Mouse (Mus musculus): Measurements from ENCODE around the gene 1520401A03Rik. TPM values are rescaled to one million over a fixed set of nuclear protein-coding genes. Genes with fewer than 3 reads are reported as not detected.
A peak's percentile ranks its signal among the peaks of the same experiment; 100 is the strongest.

Gene 1520401A03Rik
- polyA plus RNA-seq, 1 experiment from 2014 or later, result 1.0 TPM

GRCm38 (mm10) chr17:23675564-23676281 is 46.9 kb downstream of the 1520401A03Rik start:
- no peak for ATAC-seq (ENCODE audit: insufficient number of reproducible peaks, insufficient read depth, low FRiP score, low TSS enrichment)
- Histone ChIP-seq H3K4me3 (peak overlapping the region; percentile 49), H3K27me3 (peaks cover 49% of the 10 kb centered on the region), H3K4me2 (replicated peaks) (peak overlapping the region; percentile 98), H3K9me3 (no peaks in the 10 kb centered on the region), H3K36me3 (0 out of 2 replicates have a peak, but pooled peaks cover under 1% of the 10 kb centered on the region), H3K27ac (no peak overlapping the region), H3K4me1 (peaks cover 33% of the 10 kb centered on the region), H3K9ac (peak overlapping the region; percentile 38; the same call in 1 of the 2 replicates)
- WGBS, result 11% methylated on average over 15 of the region's 15 CpGs

DNA sequence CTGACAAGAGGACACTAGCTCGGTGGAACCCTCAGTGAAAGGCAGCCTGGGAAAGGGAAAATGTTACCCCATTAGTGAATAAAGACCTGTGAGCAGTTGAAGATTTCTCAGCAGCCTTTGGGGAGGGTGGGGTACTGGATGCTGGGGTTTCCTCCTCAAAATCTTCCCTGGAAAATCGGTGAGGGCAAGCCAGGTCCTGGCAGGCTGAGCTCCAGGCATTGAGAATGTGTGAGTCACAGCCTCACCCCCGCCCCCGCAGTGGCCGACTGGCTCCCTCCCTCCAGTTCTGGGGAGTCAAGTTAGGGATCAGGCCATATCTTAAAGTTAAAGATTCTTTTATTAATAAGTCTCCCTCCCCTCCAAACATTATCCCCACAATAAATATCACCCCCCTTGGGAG is 47.5 kb downstream of the 1520401A03Rik start:
- peaks cover 6% of the 10 kb centered on the region; the same call in 1 of the 2 replicates for H3K36me3 ChIP-seq
- no peak overlapping the region for H3K27ac ChIP-seq
- ATAC-seq (ENCODE audit: insufficient number of reproducible peaks, insufficient read depth, low FRiP score, low TSS enrichment), result no peak
- no peaks in the 10 kb centered on the region for H3K9me3 ChIP-seq
- WGBS, result 36% methylated on average over 5 of the region's 5 CpGs
- H3K4me1 ChIP-seq, result peaks cover 33% of the 10 kb centered on the region
- no peak overlapping the region for H3K9ac ChIP-seq
- no peak overlapping the region for H3K4me3 ChIP-seq
- H3K27me3 ChIP-seq, result peaks cover 43% of the 10 kb centered on the region
- peak overlapping the region; percentile 98 for H3K4me2 ChIP-seq (replicated peaks)

DNA sequence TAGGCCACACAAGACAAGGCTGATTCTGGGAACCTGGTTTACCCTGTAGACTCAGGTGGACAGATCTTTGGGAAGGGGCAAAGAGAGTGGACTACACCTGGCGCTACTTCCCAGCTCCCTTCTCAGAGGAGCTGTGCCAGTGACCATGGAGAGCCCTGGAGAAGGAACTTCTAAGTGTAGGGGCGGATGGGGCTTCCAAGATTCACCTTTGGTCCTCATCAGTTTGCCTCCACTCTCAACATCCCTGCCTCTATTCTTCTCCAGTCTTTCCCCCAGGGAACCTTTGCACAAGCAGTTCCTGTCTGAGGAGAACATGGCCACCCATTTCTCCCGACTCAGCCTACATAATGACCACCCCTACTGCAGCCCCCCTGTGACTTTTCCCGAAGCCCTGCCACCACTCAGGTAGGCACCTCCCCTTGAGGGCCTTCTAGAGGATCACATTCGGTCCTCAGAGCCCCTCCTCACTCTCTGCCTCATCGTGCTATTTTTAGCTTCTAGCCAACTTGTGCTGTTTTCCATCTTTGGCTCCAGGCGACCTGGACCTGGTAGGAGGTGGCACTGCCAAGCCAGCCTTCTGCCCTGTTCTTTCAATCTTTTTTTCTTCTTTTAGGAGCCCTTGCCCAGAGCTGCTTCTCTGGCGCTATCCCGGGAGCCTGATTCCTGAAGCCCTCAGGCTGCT is 48.2 kb downstream of the 1520401A03Rik start:
- H3K4me1 ChIP-seq, result peaks cover 33% of the 10 kb centered on the region
- peak overlapping the region; percentile 55 for H3K9ac ChIP-seq
- WGBS, result 35% methylated on average over 9 of the region's 9 CpGs
- H3K27ac ChIP-seq, result no peak overlapping the region
- H3K27me3 ChIP-seq, result peaks cover 36% of the 10 kb centered on the region
- peak overlapping the region; percentile 98 for H3K4me2 ChIP-seq (replicated peaks)
- peak overlapping the region; percentile 61 for H3K4me3 ChIP-seq
- H3K36me3 ChIP-seq, result peaks cover 12% of the 10 kb centered on the region; the same call in 1 of the 2 replicates
- no peaks in the 10 kb centered on the region for H3K9me3 ChIP-seq
- no peak for ATAC-seq (ENCODE audit: insufficient number of reproducible peaks, insufficient read depth, low FRiP score, low TSS enrichment)

DNA sequence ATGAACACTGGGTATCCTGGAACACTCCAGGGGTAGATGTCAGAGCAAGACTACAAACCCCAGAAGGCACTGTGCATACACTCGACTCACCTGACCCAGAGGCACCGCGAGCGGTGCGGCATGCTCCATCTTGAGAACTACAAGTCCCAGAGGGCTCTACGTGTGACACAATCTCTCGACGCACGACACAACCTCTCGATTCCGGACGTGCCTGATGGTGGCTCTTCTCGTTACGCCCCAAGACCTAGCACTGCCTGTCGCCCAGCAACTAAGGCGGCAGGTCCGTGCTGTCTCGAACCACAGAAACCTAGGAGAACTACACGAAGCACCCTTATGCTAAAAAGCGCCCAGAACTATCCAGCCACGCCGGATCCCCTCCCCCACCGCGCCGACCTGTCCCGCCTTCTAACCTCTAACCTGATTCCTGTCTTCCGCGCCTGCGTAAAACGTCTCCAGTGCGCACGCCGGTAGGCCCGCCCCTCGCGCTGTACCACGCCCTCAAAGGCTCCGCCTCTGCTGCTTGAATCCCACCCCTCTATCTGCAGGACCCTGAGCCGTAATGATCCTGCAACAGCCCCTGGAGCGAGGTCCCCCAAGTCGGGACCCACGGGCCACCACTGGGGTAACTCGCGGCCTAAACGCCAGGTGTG is 49.0 kb downstream of the 1520401A03Rik start, which contains the start of the genes Hcfc1r1 and Thoc6:
Gene Hcfc1r1 (plus strand): TSS at position 173 of the 650 bp plus-strand sequence.
Gene Thoc6 (minus strand): TSS at position 459 of the 650 bp plus-strand sequence.
- H3K36me3 ChIP-seq, result peaks cover 20% of the 10 kb centered on the region
- no peak within 1 kb of the TSS for H3K27ac ChIP-seq
- peak within 1 kb of the TSS; percentile 98 for H3K4me2 ChIP-seq (replicated peaks)
- H3K27me3 ChIP-seq, result peaks cover 27% of the 10 kb centered on the region
- H3K9ac ChIP-seq, result peak within 1 kb of the TSS; percentile 55
- ATAC-seq (ENCODE audit: insufficient number of reproducible peaks, insufficient read depth, low FRiP score, low TSS enrichment), result peak; percentile 95
- no peaks in the 10 kb centered on the region for H3K9me3 ChIP-seq
- peaks cover 33% of the 10 kb centered on the region for H3K4me1 ChIP-seq
- WGBS, result under 1% methylated on average over 45 of the region's 45 CpGs
- H3K4me3 ChIP-seq, result peak within 1 kb of the TSS; percentile 61

GRCm38 (mm10) chr17:23672761-23673160 is 49.8 kb downstream of the 1520401A03Rik start:
- peak overlapping the region; percentile 98 for H3K4me2 ChIP-seq (replicated peaks)
- peaks cover 33% of the 10 kb centered on the region for H3K4me1 ChIP-seq
- H3K9me3 ChIP-seq, result no peaks in the 10 kb centered on the region
- no peak overlapping the region for H3K9ac ChIP-seq
- peak overlapping the region; percentile 61 for H3K4me3 ChIP-seq
- no peak for ATAC-seq (ENCODE audit: insufficient number of reproducible peaks, insufficient read depth, low FRiP score, low TSS enrichment)
- WGBS, result 67% methylated on average over 3 of the region's 3 CpGs
- no peak overlapping the region for H3K27ac ChIP-seq
- H3K27me3 ChIP-seq, result peaks cover 23% of the 10 kb centered on the region
- H3K36me3 ChIP-seq, result peaks cover 26% of the 10 kb centered on the region

- Histone ChIP-seq H3K27me3 (peaks cover 21% of the 10 kb centered on the region), H3K9me3 (no peaks in the 10 kb centered on the region), H3K4me3 (no peak overlapping the region), H3K4me2 (replicated peaks) (no peak overlapping the region), H3K4me1 (peaks cover 30% of the 10 kb centered on the region), H3K36me3 (peaks cover 38% of the 10 kb centered on the region), H3K27ac (no peak overlapping the region), H3K9ac (no peak overlapping the region)
- no peak for ATAC-seq (ENCODE audit: insufficient number of reproducible peaks, insufficient read depth, low FRiP score, low TSS enrichment)
- 89% methylated on average over 3 of the region's 3 CpGs for WGBS
Measured at GRCm38 (mm10) chr17:23671519-23671918, 51.1 kb downstream of the 1520401A03Rik start.

DNA sequence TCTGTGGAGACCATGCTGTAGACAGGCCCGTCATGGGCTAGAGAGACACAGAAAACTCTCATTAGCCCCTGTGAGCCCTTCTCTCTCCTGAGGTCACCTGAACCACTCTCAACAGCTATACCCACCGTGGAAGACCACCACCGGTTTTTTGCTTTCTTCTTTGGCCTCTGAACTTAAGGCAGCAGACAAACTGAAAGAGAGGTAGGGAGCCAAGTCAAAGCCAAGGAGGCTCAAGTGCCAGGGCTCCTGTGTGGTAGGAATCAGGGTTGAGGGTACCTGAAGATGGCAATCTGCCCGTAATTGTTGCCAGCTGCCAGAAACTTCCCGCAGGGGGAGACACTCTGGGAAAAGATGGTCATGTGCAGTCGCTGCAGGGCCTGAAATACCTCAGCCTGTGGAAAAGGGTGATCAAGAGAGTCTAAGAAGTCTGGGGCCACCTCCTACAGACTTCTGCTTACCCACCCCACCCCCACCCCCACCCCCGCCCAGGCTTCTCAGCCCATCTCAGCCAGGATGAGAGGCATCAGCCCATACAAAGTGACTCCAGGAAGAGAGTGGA is 52.0 kb downstream of the 1520401A03Rik start:
- Histone ChIP-seq H3K27me3 (peaks cover 12% of the 10 kb centered on the region), H3K4me1 (peaks cover 21% of the 10 kb centered on the region), H3K9ac (no peak overlapping the region), H3K9me3 (no peaks in the 10 kb centered on the region), H3K27ac (no peak overlapping the region), H3K36me3 (peaks cover 41% of the 10 kb centered on the region), H3K4me2 (replicated peaks) (no peak overlapping the region), H3K4me3 (no peak overlapping the region)
- no peak for ATAC-seq (ENCODE audit: insufficient number of reproducible peaks, insufficient read depth, low FRiP score, low TSS enrichment)
- WGBS, result 83% methylated on average over 7 of the region's 7 CpGs

- Histone ChIP-seq H3K27me3 (peaks cover 27% of the 10 kb centered on the region), H3K9me3 (no peaks in the 10 kb centered on the region), H3K27ac (no peak overlapping the region), H3K4me2 (replicated peaks) (no peak overlapping the region), H3K9ac (0 out of 2 replicates have a peak overlapping the region, but pooled peaks have one; percentile 24), H3K4me1 (peaks cover 5% of the 10 kb centered on the region), H3K36me3 (peaks cover 38% of the 10 kb centered on the region), H3K4me3 (no peak overlapping the region)
- 81% methylated on average over 14 of the region's 14 CpGs for WGBS
- ATAC-seq (ENCODE audit: insufficient number of reproducible peaks, insufficient read depth, low FRiP score, low TSS enrichment), result no peak
Measured at GRCm38 (mm10) chr17:23665511-23665910, 57.1 kb downstream of the 1520401A03Rik start.

- Histone ChIP-seq H3K27ac (no peak overlapping the region), H3K4me1 (peaks cover 5% of the 10 kb centered on the region), H3K9ac (no peak overlapping the region), H3K9me3 (no peaks in the 10 kb centered on the region), H3K4me3 (no peak overlapping the region), H3K27me3 (peaks cover 36% of the 10 kb centered on the region), H3K36me3 (peaks cover 29% of the 10 kb centered on the region), H3K4me2 (replicated peaks) (no peak overlapping the region)
- 15% methylated on average over 5 of the region's 5 CpGs for WGBS
- peak; percentile 68; the same call in 1 of the 2 replicates for ATAC-seq (ENCODE audit: insufficient number of reproducible peaks, insufficient read depth, low FRiP score, low TSS enrichment)
Measured at GRCm38 (mm10) chr17:23664556-23665021, 58.0 kb downstream of the 1520401A03Rik start.

DNA sequence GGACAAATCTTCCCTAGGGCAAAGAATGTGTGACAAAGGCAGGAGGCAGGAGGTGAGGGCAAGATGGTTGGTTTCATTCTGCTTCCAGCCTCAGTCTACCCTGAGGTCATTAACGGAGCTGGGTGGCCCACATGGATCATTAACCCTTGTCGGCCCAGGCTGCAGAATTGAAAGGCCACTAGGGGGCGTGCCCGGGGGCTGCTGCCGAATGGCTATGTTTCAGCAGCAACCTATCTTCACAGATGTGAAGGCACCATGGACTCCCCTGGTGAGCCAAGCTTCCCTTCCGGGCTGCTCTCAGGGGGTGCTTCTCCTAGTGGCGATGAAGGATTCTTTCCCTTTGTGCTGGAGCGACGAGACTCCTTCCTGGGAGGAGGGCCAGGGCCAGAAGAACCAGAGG is 61.1 kb downstream of the 1520401A03Rik start:
- no peak overlapping the region for H3K4me3 ChIP-seq
- under 1% methylated on average over 9 of the region's 9 CpGs for WGBS
- H3K36me3 ChIP-seq, result peaks cover 3% of the 10 kb centered on the region
- no peak overlapping the region for H3K27ac ChIP-seq
- H3K4me2 ChIP-seq (replicated peaks), result no peak overlapping the region
- H3K9ac ChIP-seq, result no peak overlapping the region
- H3K27me3 ChIP-seq, result peaks cover 43% of the 10 kb centered on the region
- ATAC-seq (ENCODE audit: insufficient number of reproducible peaks, insufficient read depth, low FRiP score, low TSS enrichment), result no peak
- H3K4me1 ChIP-seq, result peaks cover 5% of the 10 kb centered on the region
- H3K9me3 ChIP-seq, result no peaks in the 10 kb centered on the region

DNA sequence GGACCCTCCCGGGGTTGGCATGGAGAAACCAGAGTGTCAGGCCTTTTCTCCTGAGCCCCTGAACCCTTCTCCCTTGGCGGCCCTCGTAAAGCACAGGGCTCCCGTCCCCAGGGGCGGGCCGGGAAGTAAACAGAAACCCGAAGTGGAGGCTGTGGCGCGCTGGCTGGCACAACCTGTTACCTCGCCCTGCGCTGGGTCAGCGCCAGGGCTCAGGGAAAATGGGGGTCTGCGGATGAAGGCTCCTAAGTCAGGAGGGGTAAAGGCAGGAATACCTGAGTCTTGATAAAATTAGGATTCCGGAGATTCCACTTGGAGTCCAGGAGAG is 61.7 kb downstream of the 1520401A03Rik start:
- no peaks in the 10 kb centered on the region for H3K9me3 ChIP-seq
- H3K9ac ChIP-seq, result no peak overlapping the region
- ATAC-seq (ENCODE audit: insufficient number of reproducible peaks, insufficient read depth, low FRiP score, low TSS enrichment), result no peak
- H3K4me2 ChIP-seq (replicated peaks), result peak overlapping the region; percentile 30
- H3K4me3 ChIP-seq, result no peak overlapping the region
- H3K4me1 ChIP-seq, result peaks cover 5% of the 10 kb centered on the region
- H3K27me3 ChIP-seq, result peaks cover 43% of the 10 kb centered on the region
- 3% methylated on average over 14 of the region's 14 CpGs for WGBS
- H3K27ac ChIP-seq, result no peak overlapping the region
- H3K36me3 ChIP-seq, result no peaks in the 10 kb centered on the region
